Comparison of ENCODE assay signal across 9 mouse cellular contexts in genomic region chr4:141789564-141790218, GRCm38 (mm10). TPM values are rescaled to one million over a fixed set of nuclear protein-coding genes. Genes with fewer than 3 reads are reported as not detected.
DNase-seq lines count a peak whose midpoint lies in the region; ATAC-seq lines count a peak whose summit lies in the region.
"Had no signal": no experiment of that assay in that cellular context is flagged by ENCODE, and none has a peak within 500 bp of the region (broad histone marks: within the 10 kb centered on the region; RNA-seq: fewer than 3 reads in every experiment).

No protein-coding gene starts in this region.

- peaks cover 40% of the 10 kb centered on the region for H3K4me1 ChIP-seq in lung, embryonic 15.5 days
- H3K4me1 ChIP-seq in embryonic facial prominence, embryonic 14.5 days (ENCODE audit: control insufficient read depth, insufficient read depth, low read length), result peaks cover 6% of the 10 kb centered on the region; the same call in 1 of the 2 replicates
- H3K4me1 ChIP-seq in limb, embryonic 13.5 days, result peaks cover 33% of the 10 kb centered on the region
- H3K4me1 ChIP-seq in neural tube, embryonic 15.5 days, result peaks cover 29% of the 10 kb centered on the region

- H3K27me3 ChIP-seq in lung, embryonic 15.5 days, result no peaks in the 10 kb centered on the region
- no peaks in the 10 kb centered on the region for H3K27me3 ChIP-seq in embryonic facial prominence, embryonic 14.5 days (replicated peaks; ENCODE audit: control insufficient read depth, insufficient read depth, low read length)
- no peaks in the 10 kb centered on the region for H3K27me3 ChIP-seq in limb, embryonic 13.5 days
- H3K27me3 ChIP-seq in neural tube, embryonic 15.5 days (replicated peaks), result no peaks in the 10 kb centered on the region

- intact Hi-C loops in gastrocnemius, postnatal 36 days (cut with DNase I), result loop anchor here (5.0 kb wide), 1 partner anchor 67 kb away; the partner anchor contains the start of gene Ddi2

- WGBS in lung, embryonic 15.5 days, result 37% methylated on average over 3 of the region's 3 CpGs
- 54% methylated on average over 3 of the region's 3 CpGs for WGBS in embryonic facial prominence, embryonic 14.5 days
- 53% methylated on average over 3 of the region's 3 CpGs for WGBS in limb, embryonic 13.5 days
- WGBS in neural tube, embryonic 15.5 days, result 58% methylated on average over 3 of the region's 3 CpGs

- H3K4me3 ChIP-seq in lung, embryonic 15.5 days, result peak overlapping the region; percentile 80
- peak overlapping the region; percentile 90 for H3K4me3 ChIP-seq in embryonic facial prominence, embryonic 14.5 days (ENCODE audit: low read depth, low read length)
- H3K4me3 ChIP-seq in limb, embryonic 13.5 days, result peak overlapping the region; percentile 78
- peak overlapping the region; percentile 95 for H3K4me3 ChIP-seq in neural tube, embryonic 15.5 days (replicated peaks)

- no peaks in the 10 kb centered on the region for H3K9me3 ChIP-seq in lung, embryonic 15.5 days
- H3K9me3 ChIP-seq in embryonic facial prominence, embryonic 14.5 days (ENCODE audit: control insufficient read depth, low read length), result no peaks in the 10 kb centered on the region
- H3K9me3 ChIP-seq in limb, embryonic 13.5 days, result no peaks in the 10 kb centered on the region
- H3K9me3 ChIP-seq in neural tube, embryonic 15.5 days (replicated peaks), result no peaks in the 10 kb centered on the region

- no peak for DNase-seq in lung, postnatal 14 days
- no peak for DNase-seq in embryonic facial prominence, embryonic 14.5 days (ENCODE audit: low spot score)
- no peak for DNase-seq in urinary bladder, adult 18-20 months (ENCODE audit: low spot score in 2 of 2)
- no peak for DNase-seq in gastrocnemius, postnatal 36 days

- peak overlapping the region; percentile 71 for H3K4me2 ChIP-seq in lung, embryonic 15.5 days
- peak overlapping the region; percentile 82 for H3K4me2 ChIP-seq in embryonic facial prominence, embryonic 14.5 days (ENCODE audit: low read depth, low read length)
- peak overlapping the region; percentile 85 for H3K4me2 ChIP-seq in limb, embryonic 13.5 days (replicated peaks)
- H3K4me2 ChIP-seq in neural tube, embryonic 15.5 days, result peak overlapping the region; percentile 83

- ATAC-seq in lung, embryonic 15.5 days (ENCODE audit: borderline replicate concordance, extremely low read depth, low FRiP score, low TSS enrichment), result no peak
- ATAC-seq in embryonic facial prominence, embryonic 14.5 days (ENCODE audit: low read depth), result no peak
- ATAC-seq in limb, embryonic 13.5 days (ENCODE audit: low FRiP score, low read depth), result no peak
- ATAC-seq in neural tube, embryonic 15.5 days (ENCODE audit: low FRiP score), result no peak
- ATAC-seq in CD4-positive, CD25-positive, alpha-beta regulatory T cell, adult 4 months, result no peak

- no peaks in the 10 kb centered on the region for H3K36me3 ChIP-seq in lung, embryonic 15.5 days
- H3K36me3 ChIP-seq in embryonic facial prominence, embryonic 14.5 days (ENCODE audit: control insufficient read depth, insufficient read depth, low read length), result peaks cover 31% of the 10 kb centered on the region
- peaks cover 28% of the 10 kb centered on the region for H3K36me3 ChIP-seq in limb, embryonic 13.5 days
- H3K36me3 ChIP-seq in neural tube, embryonic 15.5 days, result peaks cover 15% of the 10 kb centered on the region; the same call in 1 of the 2 replicates

- H3K27ac ChIP-seq in lung, embryonic 15.5 days, result peak overlapping the region; percentile 76; the same call in 1 of the 2 replicates
- H3K27ac ChIP-seq in embryonic facial prominence, embryonic 14.5 days (replicated peaks; ENCODE audit: low read depth, low read length), result peak overlapping the region; percentile 82
- no peak overlapping the region; the same call in 1 of the 2 replicates for H3K27ac ChIP-seq in limb, embryonic 13.5 days
- peak overlapping the region; percentile 89 for H3K27ac ChIP-seq in neural tube, embryonic 15.5 days (replicated peaks)

- peak overlapping the region; percentile 92 for H3K9ac ChIP-seq in lung, embryonic 15.5 days
- H3K9ac ChIP-seq in embryonic facial prominence, embryonic 14.5 days (ENCODE audit: low read depth, low read length), result peak overlapping the region; percentile 94
- peak overlapping the region; percentile 98 for H3K9ac ChIP-seq in limb, embryonic 13.5 days
- H3K9ac ChIP-seq in neural tube, embryonic 15.5 days (replicated peaks), result peak overlapping the region; percentile 99

RNA-seq across cellular contexts. Expression of gene Dnajc16, which starts 1.0 kb away (rescaled TPM):
- polyA plus RNA-seq in lung, embryonic 15.5 days (2015; fragmentation: Nextera tagmentation; extraction: Ambion mirVana), result 4.4 and 4.9 TPM in 2 replicates
- polyA plus RNA-seq in embryonic facial prominence, embryonic 14.5 days (2014; fragmentation: Nextera tagmentation; extraction: Ambion mirVana), result 3.1 and 4.0 TPM in 2 replicates
- 3.4 and 3.6 TPM in 2 replicates for polyA plus RNA-seq in limb, embryonic 13.5 days (2015; fragmentation: Nextera tagmentation; extraction: Ambion mirVana)
- 6.2 TPM in 2 replicates for polyA plus RNA-seq in neural tube, embryonic 15.5 days (2015; fragmentation: Nextera tagmentation; extraction: Ambion mirVana)
- 1 to 10 TPM; 3.4 to 4.3 TPM for polyA plus RNA-seq in CD4-positive, CD25-positive, alpha-beta regulatory T cell, adult 4 months (2017; shearing (Covaris generic))
- 10 to 100 TPM; 10.7 to 11.1 TPM for total RNA-seq in gastrocnemius, postnatal 36 days (2021)

RNA-seq across cellular contexts. Expression of gene Casp9, which starts 3.7 kb away (rescaled TPM):
- 24.0 and 24.1 TPM in 2 replicates for polyA plus RNA-seq in lung, embryonic 15.5 days (2015; fragmentation: Nextera tagmentation; extraction: Ambion mirVana)
- polyA plus RNA-seq in embryonic facial prominence, embryonic 14.5 days (2014; fragmentation: Nextera tagmentation; extraction: Ambion mirVana), result 10.3 and 14.2 TPM in 2 replicates
- 17.1 and 17.2 TPM in 2 replicates for polyA plus RNA-seq in limb, embryonic 13.5 days (2015; fragmentation: Nextera tagmentation; extraction: Ambion mirVana)
- polyA plus RNA-seq in neural tube, embryonic 15.5 days (2015; fragmentation: Nextera tagmentation; extraction: Ambion mirVana), result 19.2 and 20.1 TPM in 2 replicates
- polyA plus RNA-seq in CD4-positive, CD25-positive, alpha-beta regulatory T cell, adult 4 months (2017; shearing (Covaris generic)), result 10 to 100 TPM; 10.8 to 12.4 TPM
- total RNA-seq in gastrocnemius, postnatal 36 days (2021), result 1 to 10 TPM; 1.9 to 2.2 TPM

RNA-seq across cellular contexts. Expression of gene Cela2a, which starts 36.3 kb away (rescaled TPM):
- polyA plus RNA-seq in lung, embryonic 15.5 days (2015; fragmentation: Nextera tagmentation; extraction: Ambion mirVana), result 2.1 TPM in 1 of 2 replicates, not detected in the other
- polyA plus RNA-seq in embryonic facial prominence, embryonic 14.5 days (2014; fragmentation: Nextera tagmentation; extraction: Ambion mirVana), result not detected in 2 replicates
- 0.20 TPM in 1 of 2 replicates, not detected in the other for polyA plus RNA-seq in limb, embryonic 13.5 days (2015; fragmentation: Nextera tagmentation; extraction: Ambion mirVana)
- polyA plus RNA-seq in neural tube, embryonic 15.5 days (2015; fragmentation: Nextera tagmentation; extraction: Ambion mirVana), result 1.3 TPM in 1 of 2 replicates, not detected in the other
- polyA plus RNA-seq in CD4-positive, CD25-positive, alpha-beta regulatory T cell, adult 4 months (2017; shearing (Covaris generic)), result not detected
- not detected for total RNA-seq in gastrocnemius, postnatal 36 days (2021)
- total RNA-seq: common myeloid progenitor, adult 5-6 weeks had no signal

RNA-seq across cellular contexts. Expression of gene Agmat, which starts 43.2 kb away (rescaled TPM):
- 0.20 and 0.26 TPM in 2 replicates for polyA plus RNA-seq in lung, embryonic 15.5 days (2015; fragmentation: Nextera tagmentation; extraction: Ambion mirVana)
- polyA plus RNA-seq in embryonic facial prominence, embryonic 14.5 days (2014; fragmentation: Nextera tagmentation; extraction: Ambion mirVana), result 0.13 and 0.29 TPM in 2 replicates
- polyA plus RNA-seq in limb, embryonic 13.5 days (2015; fragmentation: Nextera tagmentation; extraction: Ambion mirVana), result 0.13 TPM in 1 of 2 replicates, not detected in the other
- 0.72 TPM in 1 of 2 replicates, not detected in the other for polyA plus RNA-seq in neural tube, embryonic 15.5 days (2015; fragmentation: Nextera tagmentation; extraction: Ambion mirVana)
- polyA plus RNA-seq in CD4-positive, CD25-positive, alpha-beta regulatory T cell, adult 4 months (2017; shearing (Covaris generic)), result not detected
- under 1 TPM in 1 of 2 experiments, not detected in 1; 0.23 TPM for total RNA-seq in gastrocnemius, postnatal 36 days (2021)
- total RNA-seq: common myeloid progenitor, adult 5-6 weeks had no signal

RNA-seq across cellular contexts. Expression of gene Ctrc, which starts 56.5 kb away (rescaled TPM):
- not detected in 2 replicates for polyA plus RNA-seq in lung, embryonic 15.5 days (2015; fragmentation: Nextera tagmentation; extraction: Ambion mirVana)
- not detected in 2 replicates for polyA plus RNA-seq in embryonic facial prominence, embryonic 14.5 days (2014; fragmentation: Nextera tagmentation; extraction: Ambion mirVana)
- not detected in 2 replicates for polyA plus RNA-seq in limb, embryonic 13.5 days (2015; fragmentation: Nextera tagmentation; extraction: Ambion mirVana)
- not detected in 2 replicates for polyA plus RNA-seq in neural tube, embryonic 15.5 days (2015; fragmentation: Nextera tagmentation; extraction: Ambion mirVana)
- polyA plus RNA-seq in CD4-positive, CD25-positive, alpha-beta regulatory T cell, adult 4 months (2017; shearing (Covaris generic)), result not detected
- total RNA-seq in gastrocnemius, postnatal 36 days (2021), result not detected
- total RNA-seq: common myeloid progenitor, adult 5-6 weeks had no signal
